Mouse (Mus musculus) brown adipose tissue, adult 24 weeks (tissue): ENCODE measurements around the gene Vmn2r87. TPM values are rescaled to one million over a fixed set of nuclear protein-coding genes. Genes with fewer than 3 reads are reported as not detected.
"Not testable (repeated sequence)": the region's sequence is repeated elsewhere in the genome, so short reads cannot be mapped to it uniquely, and the experiment has no call there.

ENCODE experiments used
- H3K27ac ChIP-seq: fragments of 200-500 bp; replicated peaks from 2 replicates; pipeline ENCODE4 v1.5.1; 2012; ENCODE audit warnings: low read depth, mild to moderate bottlenecking, low read length
- H3K4me1 ChIP-seq: fragments of 200-500 bp; 2 replicates; pipeline ENCODE4 v1.6.1; 2012; ENCODE audit warnings: low read length, mixed read lengths; ENCODE audit not compliant: control insufficient read depth, insufficient read depth, insufficient read length
- H3K4me3 ChIP-seq: fragments of 200-500 bp; 2 replicates; pipeline ENCODE4 v1.5.1; 2012; ENCODE audit warnings: low read depth, mild to moderate bottlenecking, low read length, moderate library complexity; ENCODE audit not compliant: insufficient read depth
- polyA plus RNA-seq: library from polyadenylated mRNA; stranded (reverse); fragments of >200 nt; gene quantifications from 2 replicates; pipeline ENCODE4 v1.2.4, GENCODE M21; 2012; ENCODE audit not compliant: missing spikeins, insufficient read depth, insufficient read length

Vmn2r87 gene
- polyA plus RNA-seq = not detected in 2 replicates

DNA sequence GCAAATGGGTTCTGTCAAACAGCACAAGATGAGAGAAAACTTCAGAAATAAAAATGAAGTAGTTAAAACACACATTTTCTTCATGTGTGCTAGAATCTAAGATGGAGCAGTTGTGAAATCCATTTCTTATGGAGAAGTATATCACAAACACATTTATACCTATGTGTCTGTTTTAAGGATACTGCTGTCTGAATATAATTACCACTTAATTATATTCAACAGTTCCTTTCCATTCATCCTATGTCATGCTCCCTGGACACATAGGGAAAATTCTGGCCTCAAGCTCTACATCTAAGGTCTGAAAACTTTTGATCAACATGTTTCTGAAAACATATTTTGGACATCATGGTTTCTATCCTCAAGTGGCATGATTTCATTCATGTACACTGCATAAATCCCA, at the start of gene Vmn2r87:
Vmn2r87 (minus strand) TSS at position 101 of the 400 bp plus-strand sequence.
- Histone ChIP-seq H3K27ac (no peak within 1 kb of the TSS), H3K4me3 (no peak within 1 kb of the TSS), H3K4me1 (no peaks in the 10 kb centered on the region)

DNA sequence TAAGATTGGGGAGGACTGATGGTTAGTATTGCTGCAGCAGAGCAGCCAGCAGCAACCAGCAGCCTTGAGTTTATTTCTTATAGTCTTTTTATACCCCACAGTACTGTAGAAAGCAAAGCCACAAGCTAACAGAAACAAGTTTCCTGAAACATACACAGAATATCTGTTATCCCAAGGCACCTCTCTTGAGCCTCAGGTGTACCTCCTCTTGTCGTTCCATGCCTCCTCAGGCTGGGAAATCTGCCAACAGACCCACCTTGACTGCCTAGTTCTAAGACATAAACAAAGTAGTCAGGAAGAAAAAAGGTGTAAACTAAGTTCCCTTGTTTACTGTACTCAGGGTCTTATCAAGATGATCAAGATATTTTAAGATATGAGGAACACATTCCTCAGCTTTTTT, 47.1 kb upstream of the Vmn2r87 start:
- not testable (repeated sequence) for H3K27ac ChIP-seq, H3K4me1 ChIP-seq

DNA sequence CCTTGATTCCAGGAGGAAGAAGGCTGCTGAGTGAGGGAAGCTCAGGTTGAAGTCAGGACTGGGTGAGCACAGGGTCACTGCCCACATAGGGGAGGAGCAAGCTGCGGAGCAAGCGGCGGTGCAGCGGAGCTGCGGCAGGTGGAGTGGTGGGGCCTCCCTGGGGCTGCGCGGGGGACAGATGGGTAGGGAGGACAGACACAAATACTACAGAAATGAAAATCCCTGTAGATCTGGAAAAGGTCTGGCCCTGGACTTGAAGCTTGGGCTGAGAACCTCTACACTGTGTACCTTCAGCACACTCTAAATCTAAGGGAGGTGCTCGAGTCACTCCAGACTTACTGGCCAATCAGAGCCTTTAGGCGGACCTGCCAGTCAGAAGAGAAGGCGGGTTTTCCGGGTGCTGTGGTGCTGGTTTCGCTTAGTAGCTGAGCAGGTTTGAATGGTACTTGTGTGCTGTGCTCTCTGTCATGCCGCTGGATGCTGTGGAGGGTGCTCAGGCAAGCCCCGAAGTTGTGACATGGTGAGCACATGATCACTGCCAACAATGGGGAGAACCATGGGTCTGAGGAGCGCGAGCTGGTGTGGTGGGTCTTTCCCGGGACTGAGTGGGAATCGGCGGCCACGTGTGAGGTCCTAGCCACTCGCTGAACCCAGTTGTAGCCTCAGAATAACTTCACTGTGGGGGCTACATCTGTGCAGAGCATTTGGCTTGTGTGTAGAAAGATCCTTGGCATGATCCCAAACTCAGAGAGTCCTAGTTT, 44.9 kb upstream of the Vmn2r87 start:
- not testable (repeated sequence) for H3K4me1 ChIP-seq, H3K27ac ChIP-seq
- peak overlapping the region; percentile 73 for H3K4me3 ChIP-seq

More for the DNA sequence above, 47.1 kb upstream of the Vmn2r87 start:
- H3K4me3 ChIP-seq = not testable (repeated sequence)

DNA sequence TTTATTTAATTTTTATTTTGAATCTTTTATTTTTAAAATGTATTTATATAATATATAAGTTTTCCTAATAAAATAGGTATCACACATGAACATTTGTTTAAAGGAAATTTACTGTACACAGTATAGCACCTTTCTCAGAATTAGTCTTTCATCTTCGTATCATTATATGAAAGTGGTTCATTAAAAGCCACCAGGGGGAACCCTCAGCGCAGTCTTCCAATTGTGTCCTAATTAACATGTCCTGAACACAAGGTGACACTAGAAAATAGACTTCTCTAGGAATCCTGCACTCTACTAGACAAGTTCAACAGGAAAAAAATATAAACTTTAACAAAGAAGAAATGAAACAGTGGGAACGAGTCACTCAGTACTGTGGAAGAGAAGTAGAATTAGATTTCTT, 38.9 kb upstream of the Vmn2r87 start:
- H3K27ac ChIP-seq = no peak overlapping the region
- H3K4me1 ChIP-seq = no peaks in the 10 kb centered on the region
- no peak overlapping the region for H3K4me3 ChIP-seq

DNA sequence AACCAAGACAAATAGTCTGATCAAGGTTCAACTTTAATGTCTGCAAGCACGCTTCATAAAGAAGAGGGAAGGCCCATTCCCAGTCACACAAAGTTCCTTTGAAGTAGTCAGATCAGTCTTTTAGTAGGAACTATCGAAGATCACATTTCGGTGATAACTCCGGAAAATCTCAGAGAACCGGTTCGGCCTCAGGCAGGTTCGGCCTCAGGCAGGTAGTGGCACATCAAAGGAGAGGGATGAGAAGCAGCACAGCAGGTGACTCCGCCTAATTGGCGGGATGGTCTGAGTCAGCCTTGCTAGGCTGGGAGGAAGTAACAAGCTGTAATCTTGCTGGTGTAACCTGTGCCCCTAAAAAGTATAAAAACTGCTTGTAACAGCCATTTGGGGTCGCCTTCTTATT, 30.7 kb upstream of the Vmn2r87 start:
- Histone ChIP-seq H3K27ac (no peak overlapping the region), H3K4me3 (no peak overlapping the region), H3K4me1 (no peaks in the 10 kb centered on the region)

DNA sequence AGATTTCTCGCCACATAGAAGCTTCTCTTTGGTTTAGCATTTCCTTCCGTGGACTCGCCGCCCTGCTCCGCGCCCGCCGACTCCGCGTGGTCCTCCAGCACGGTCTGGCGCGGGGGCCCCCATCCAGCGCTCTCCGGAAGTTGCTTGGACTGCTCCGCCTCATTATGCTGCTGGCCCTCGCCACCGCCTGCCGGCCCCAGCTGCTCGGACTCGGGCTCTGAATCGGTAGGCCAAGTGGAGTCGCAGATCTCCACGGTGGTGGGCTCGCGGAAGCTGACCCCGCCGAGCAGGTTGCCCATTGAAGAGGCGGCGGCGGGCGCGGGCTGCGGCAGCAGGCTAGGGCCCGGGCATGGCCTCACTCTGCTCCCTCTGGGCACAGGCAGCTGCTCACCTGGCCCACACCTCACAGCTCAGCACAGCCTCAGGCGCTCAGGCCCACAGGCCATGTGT, 26.9 kb downstream of the Vmn2r87 start:
- no peak overlapping the region; the same call in 1 of the 2 replicates for H3K4me3 ChIP-seq
- no peak overlapping the region for H3K27ac ChIP-seq
- H3K4me1 ChIP-seq = no peaks in the 10 kb centered on the region; the same call in 1 of the 2 replicates

DNA sequence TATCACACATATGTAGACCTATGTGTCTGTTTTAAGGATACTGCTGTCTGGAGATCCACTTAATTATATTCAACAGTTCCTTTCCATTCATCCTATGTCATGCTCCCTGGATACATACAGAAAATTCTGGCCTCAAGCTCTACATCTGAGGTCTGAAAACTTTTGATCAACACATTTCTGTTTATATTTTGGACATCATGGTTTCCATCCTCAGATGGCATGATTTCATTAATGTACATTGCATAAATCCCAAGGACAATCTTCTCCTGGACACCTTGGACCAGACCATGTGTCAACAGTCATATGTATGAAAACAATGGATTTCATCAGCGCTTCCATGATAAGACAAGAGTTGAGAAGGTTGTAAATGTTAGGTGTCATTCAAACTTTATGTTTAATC, 41.2 kb downstream of the Vmn2r87 start, which contains the start of gene Vmn2r86:
Vmn2r86 (minus strand) TSS at position 101 of the 400 bp plus-strand sequence.
- H3K27ac ChIP-seq, H3K4me1 ChIP-seq, H3K4me3 ChIP-seq: not testable (repeated sequence)

DNA sequence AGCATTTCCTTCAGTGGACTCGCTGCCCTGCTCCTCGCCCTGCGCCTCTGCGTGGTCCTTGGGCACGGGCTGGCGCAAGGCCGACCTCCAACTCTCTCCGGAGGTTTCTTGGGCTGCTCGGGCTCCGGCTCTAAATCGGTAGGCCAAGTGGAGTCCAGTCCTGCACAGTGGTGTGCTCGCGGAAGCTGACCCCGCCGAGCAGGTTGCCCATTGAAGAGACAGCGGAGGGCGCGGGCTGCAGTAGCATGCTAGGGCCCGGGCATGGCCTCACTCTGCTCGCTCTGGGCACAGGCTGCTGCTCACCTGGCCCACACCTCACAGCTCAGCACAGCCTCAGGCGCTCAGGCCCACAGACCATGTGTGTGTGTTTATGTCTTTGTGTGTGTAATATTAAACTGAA, 52.4 kb downstream of the Vmn2r87 start:
- Histone ChIP-seq H3K4me1 (no peaks in the 10 kb centered on the region), H3K27ac (no peak overlapping the region), H3K4me3 (no peak overlapping the region)

DNA sequence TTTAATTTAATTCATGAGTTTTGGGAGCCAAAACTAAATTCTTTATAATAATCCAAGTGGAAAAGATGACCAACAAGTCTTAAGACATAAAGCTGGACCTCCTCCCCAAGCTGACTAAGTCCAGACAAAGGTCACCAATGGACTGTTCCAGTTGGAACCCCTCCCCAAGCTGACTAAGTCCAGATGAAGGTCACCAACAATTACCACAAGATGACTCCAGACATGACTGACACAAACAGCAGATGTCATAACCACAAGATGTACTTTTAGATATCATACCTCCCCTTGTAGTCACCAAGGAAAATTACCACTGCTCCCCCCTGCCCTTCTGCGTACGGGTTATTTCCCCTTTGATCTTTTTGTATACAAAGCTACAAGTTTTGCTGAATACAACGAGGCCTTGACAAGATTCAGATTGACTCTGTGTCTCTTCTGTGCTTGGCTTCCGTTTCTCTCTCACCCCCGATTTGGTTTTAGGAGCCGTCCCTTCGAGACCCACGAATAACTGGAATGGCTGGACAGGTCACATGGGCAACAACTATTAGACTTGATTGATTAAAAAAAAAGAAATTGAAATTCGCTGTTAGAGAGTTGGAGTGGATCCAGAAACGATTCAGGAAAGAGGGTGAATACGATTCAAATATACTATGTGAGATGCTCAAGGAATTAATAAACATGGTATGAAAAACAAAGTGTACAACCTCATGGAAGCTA, 62.9 kb downstream of the Vmn2r87 start:
- not testable (repeated sequence) for H3K4me1 ChIP-seq, H3K4me3 ChIP-seq, H3K27ac ChIP-seq

DNA sequence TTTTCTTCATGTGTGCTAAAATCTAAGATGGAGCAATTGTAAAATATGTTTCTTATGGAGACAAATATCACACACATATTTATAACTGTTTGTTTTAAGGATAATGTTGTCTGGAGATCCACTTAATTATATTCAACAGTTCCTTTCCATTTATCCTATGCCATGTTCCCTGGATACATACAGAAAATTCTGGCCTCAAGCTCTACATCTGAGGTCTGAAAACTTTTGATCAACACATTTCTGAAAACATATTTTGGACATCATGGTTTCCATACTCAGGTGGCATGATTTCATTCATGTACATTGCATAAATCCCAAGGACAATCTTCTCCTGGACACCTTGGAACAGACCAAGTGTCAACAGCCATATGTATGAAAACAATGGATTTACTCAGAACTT, 67.6 kb downstream of the Vmn2r87 start, which contains the start of gene Vmn2r85:
Vmn2r85 (minus strand) TSS at position 101 of the 400 bp plus-strand sequence.
- H3K27ac ChIP-seq, H3K4me1 ChIP-seq, H3K4me3 ChIP-seq: not testable (repeated sequence)

DNA sequence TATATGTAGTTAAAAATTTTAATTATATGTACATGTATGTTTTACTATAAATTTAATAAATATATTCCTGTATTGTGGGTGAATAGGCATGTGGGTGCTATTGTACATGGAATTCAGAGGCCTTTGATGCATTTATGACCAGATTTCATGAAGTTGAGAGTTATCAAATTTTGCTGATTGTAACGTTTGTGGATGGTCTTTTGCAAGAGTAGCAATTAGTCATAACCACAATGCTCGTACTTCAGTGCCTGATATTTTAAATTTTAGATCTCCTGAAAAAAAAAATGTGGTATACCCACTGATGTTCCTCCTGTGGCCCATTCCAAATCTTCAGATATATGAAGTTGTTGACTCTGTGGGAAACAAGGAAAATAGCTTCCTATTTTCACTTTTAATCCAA, 74.8 kb downstream of the Vmn2r87 start:
- H3K4me3 ChIP-seq, H3K4me1 ChIP-seq, H3K27ac ChIP-seq: not testable (repeated sequence)

Other genes with a start within 250 kb of the Vmn2r87 start
- not detected in 2 replicates for gene Neurod4, start 217.2 kb downstream of the Vmn2r87 start, polyA plus RNA-seq
- not detected in 2 replicates for gene Tespa1, start 174.5 kb downstream of the Vmn2r87 start, polyA plus RNA-seq
- not detected in 2 replicates for gene Vmn2r84, start 103.1 kb downstream of the Vmn2r87 start, polyA plus RNA-seq
- gene Vmn2r85, start 67.7 kb downstream of the Vmn2r87 start, polyA plus RNA-seq = not detected in 2 replicates
- gene Vmn2r86, start 41.3 kb downstream of the Vmn2r87 start, polyA plus RNA-seq = not detected in 2 replicates